Mouse (Mus musculus) hindbrain, embryonic 16.5 days (tissue): ENCODE measurements at regions not wholly inside any gene's neighbourhood (a gene's known extent, or its start where the extent isn't known, plus 50 kb on each side); places are given as distances from the start of the nearest gene placed in this dataset.
A peak's percentile ranks its signal among the peaks of the same experiment; 100 is the strongest.

Experiments used
- ATAC-seq: fragments of 200-750 bp; cut with Nextera tagmentation; 2 replicates; pipeline ENCODE4 v1.8.0; 2017; ENCODE audit warnings: moderate TSS enrichment, moderate library complexity
- H3K27ac ChIP-seq: fragments of 300-500 bp; sonication (generic); 2 replicates; pipeline ENCODE4 v1.5.1; 2014; ENCODE audit warnings: low read depth, mild to moderate bottlenecking, control low read depth, low read length, moderate library complexity
- H3K27me3 ChIP-seq: fragments of 300-500 bp; sonication (generic); replicated peaks from 2 replicates; pipeline ENCODE4 v1.6.1; 2014; ENCODE audit warnings: low read length; ENCODE audit not compliant: control insufficient read depth, insufficient read depth
- H3K36me3 ChIP-seq: fragments of 300-500 bp; sonication (generic); 2 replicates; pipeline ENCODE4 v1.6.1; 2014; ENCODE audit warnings: mild to moderate bottlenecking, low read length, moderate library complexity, mixed read lengths; ENCODE audit not compliant: control insufficient read depth, insufficient read depth
- H3K4me1 ChIP-seq: fragments of 300-500 bp; sonication (generic); 2 replicates; pipeline ENCODE4 v1.6.1; 2014; ENCODE audit warnings: low read depth, low read length; ENCODE audit not compliant: control insufficient read depth, insufficient read depth
- H3K4me2 ChIP-seq: fragments of 300-500 bp; sonication (generic); 2 replicates; pipeline ENCODE4 v1.6.1; 2014; ENCODE audit warnings: mild to moderate bottlenecking, low read length, control low read depth, moderate library complexity
- H3K4me3 ChIP-seq: fragments of 300-500 bp; sonication (generic); 2 replicates; pipeline ENCODE4 v1.5.1; 2014; ENCODE audit warnings: mild to moderate bottlenecking, low read length, control low read depth, moderate library complexity
- H3K9ac ChIP-seq: fragments of 300-500 bp; sonication (generic); 2 replicates; pipeline ENCODE4 v1.6.1; 2014; ENCODE audit warnings: low read depth, mild to moderate bottlenecking, control low read depth, low read length, moderate library complexity
- H3K9me3 ChIP-seq: fragments of 300-500 bp; sonication (generic); 2 replicates; pipeline ENCODE4 v1.6.1; 2014; ENCODE audit warnings: mild to moderate bottlenecking, low read length, moderate library complexity; ENCODE audit not compliant: control insufficient read depth
- WGBS: fragments of 180-500 bp; shearing (Covaris S2); extraction: QIAGEN DNeasy Blood & Tissue Kit; methylation state at CpG from one replicate; pipeline ENCODE4 v1.1.7; 2014; 5-methylcytosine and 5-hydroxymethylcytosine counted together

- H3K9ac ChIP-seq = no peak overlapping the region
- no peaks in the 10 kb centered on the region for H3K9me3 ChIP-seq
- H3K27me3 ChIP-seq = no peaks in the 10 kb centered on the region
- H3K4me2 ChIP-seq = no peak overlapping the region
- no peak overlapping the region for H3K27ac ChIP-seq
- no peaks in the 10 kb centered on the region for H3K36me3 ChIP-seq
- 84% methylated on average over 7 of the region's 7 CpGs for WGBS
- H3K4me3 ChIP-seq = no peak overlapping the region
- H3K4me1 ChIP-seq = no peaks in the 10 kb centered on the region
- ATAC-seq = no peak
These were observed 439.7 kb upstream of the Auts2 start for GRCm38 (mm10) chr5:132982866-132983265.

DNA sequence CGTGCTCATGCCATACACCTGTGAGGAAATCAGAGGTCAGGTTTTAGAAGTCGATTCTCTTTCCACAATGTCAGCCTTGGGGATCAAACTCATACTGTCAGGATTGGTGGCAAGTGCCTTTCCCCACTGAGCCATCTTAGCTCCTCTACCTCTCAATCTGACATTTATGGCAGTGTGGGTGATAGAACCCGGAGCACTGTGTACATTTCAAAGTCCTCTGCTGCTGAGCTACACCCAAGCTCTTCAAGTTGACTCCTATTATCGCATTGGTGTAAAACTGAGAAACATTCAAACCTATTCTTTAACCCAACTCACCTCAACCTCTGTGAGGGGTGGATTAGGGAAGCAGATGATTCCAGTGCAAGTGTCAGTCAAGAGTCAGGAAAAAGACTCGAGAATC lies 435.9 kb upstream of the Auts2 start:
- Histone ChIP-seq H3K9ac (no peak overlapping the region), H3K9me3 (no peaks in the 10 kb centered on the region), H3K4me3 (no peak overlapping the region), H3K36me3 (no peaks in the 10 kb centered on the region), H3K27me3 (no peaks in the 10 kb centered on the region), H3K4me1 (peaks cover 6% of the 10 kb centered on the region; the same call in 1 of the 2 replicates), H3K27ac (no peak overlapping the region), H3K4me2 (no peak overlapping the region)
- no peak for ATAC-seq
- 89% methylated on average over 5 of the region's 5 CpGs for WGBS

DNA sequence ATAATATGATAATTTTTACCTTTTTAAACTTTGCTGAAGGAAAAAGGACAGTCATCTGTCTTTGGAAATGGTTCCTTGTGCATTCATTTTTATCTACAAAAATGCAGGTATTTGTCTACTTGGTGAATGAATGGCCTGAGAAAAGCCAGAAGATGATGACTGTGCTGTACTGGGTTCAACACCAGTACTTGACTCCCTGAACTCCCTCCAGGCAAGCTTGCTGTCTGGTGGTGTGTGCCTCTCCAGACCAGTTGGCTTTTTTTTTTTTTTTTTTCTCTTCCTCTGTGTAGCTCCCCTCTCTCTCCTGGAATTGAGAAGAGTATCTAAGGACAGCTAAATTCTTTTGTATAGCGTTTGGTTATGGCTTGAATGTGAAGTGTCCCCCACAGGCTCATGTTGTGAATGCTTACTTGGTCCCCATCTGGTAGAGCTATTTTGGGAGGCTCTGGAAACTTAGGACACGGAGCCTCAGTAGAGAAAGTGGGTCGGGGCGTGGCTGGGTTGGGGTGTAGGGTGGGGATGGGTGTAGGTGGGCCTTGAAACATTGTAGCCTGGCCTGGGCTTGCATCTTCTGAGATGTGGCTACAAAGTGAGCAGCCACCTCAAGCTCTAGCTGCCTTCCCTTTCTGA lies 432.3 kb upstream of the Auts2 start:
- H3K4me1 ChIP-seq = peaks cover 6% of the 10 kb centered on the region; the same call in 1 of the 2 replicates
- no peaks in the 10 kb centered on the region for H3K27me3 ChIP-seq
- H3K4me3 ChIP-seq = no peak overlapping the region
- H3K36me3 ChIP-seq = no peaks in the 10 kb centered on the region
- 67% methylated on average over 4 of the region's 4 CpGs for WGBS
- H3K4me2 ChIP-seq = no peak overlapping the region
- H3K9me3 ChIP-seq = no peaks in the 10 kb centered on the region
- ATAC-seq = no peak
- no peak overlapping the region for H3K9ac ChIP-seq
- H3K27ac ChIP-seq = no peak overlapping the region

DNA sequence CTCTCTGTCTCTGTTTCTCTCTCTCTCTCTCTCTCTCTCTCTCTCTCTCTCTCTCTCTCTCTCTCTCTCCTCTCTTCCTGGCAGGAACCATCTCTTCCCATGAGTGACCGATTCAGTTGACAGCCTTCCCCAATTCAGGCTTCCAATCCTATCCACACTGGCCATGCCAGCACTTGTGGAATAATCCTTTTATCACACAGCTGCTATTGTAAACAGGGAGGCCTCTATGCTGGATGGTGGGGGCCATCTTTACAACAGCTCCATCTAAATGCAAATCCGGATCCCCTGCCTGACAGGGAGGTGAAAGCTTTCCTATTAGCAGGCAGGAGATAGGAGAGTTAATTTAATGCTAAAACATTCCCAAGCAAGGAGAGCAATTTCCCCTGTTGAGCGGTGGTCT lies 431.7 kb upstream of the Auts2 start:
- no peak overlapping the region for H3K9ac ChIP-seq
- H3K36me3 ChIP-seq = no peaks in the 10 kb centered on the region
- no peaks in the 10 kb centered on the region for H3K27me3 ChIP-seq
- H3K4me2 ChIP-seq = no peak overlapping the region
- peaks cover 6% of the 10 kb centered on the region; the same call in 1 of the 2 replicates for H3K4me1 ChIP-seq
- no peak overlapping the region for H3K4me3 ChIP-seq
- no peak for ATAC-seq
- H3K9me3 ChIP-seq = no peaks in the 10 kb centered on the region
- H3K27ac ChIP-seq = no peak overlapping the region
- 19% methylated on average over 3 of the region's 3 CpGs for WGBS

DNA sequence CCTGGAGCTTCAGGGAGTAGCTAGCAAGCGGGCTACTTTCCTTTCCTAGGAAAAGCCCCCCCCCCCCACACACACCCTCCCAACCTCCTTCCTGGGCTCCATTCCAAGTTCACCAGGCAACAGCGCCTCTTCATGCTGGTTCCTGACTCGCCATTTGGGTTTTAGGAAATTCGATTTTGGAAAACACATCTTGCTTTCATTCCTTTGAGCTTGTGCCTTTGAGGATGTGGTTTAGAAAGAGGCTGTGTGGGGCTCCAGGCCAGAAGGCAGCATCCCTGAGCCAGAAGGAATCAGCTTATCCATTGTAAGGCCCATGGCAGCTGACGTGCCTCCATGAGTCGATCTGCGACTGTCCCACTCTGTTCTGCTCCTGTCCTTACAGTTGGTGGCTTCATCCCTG lies 427.9 kb upstream of the Auts2 start:
- peak; percentile 63; the same call in 1 of the 2 replicates for ATAC-seq
- WGBS = 48% methylated on average over 7 of the region's 7 CpGs
- Histone ChIP-seq H3K36me3 (no peaks in the 10 kb centered on the region), H3K9ac (no peak overlapping the region), H3K9me3 (no peaks in the 10 kb centered on the region), H3K4me1 (peaks cover 6% of the 10 kb centered on the region), H3K4me3 (no peak overlapping the region), H3K4me2 (no peak overlapping the region), H3K27ac (no peak overlapping the region; the same call in 1 of the 2 replicates), H3K27me3 (no peaks in the 10 kb centered on the region)

- H3K36me3 ChIP-seq = no peaks in the 10 kb centered on the region
- H3K27ac ChIP-seq = no peak overlapping the region
- H3K9me3 ChIP-seq = no peaks in the 10 kb centered on the region
- no peak for ATAC-seq
- H3K4me3 ChIP-seq = no peak overlapping the region
- no peak overlapping the region for H3K4me2 ChIP-seq
- H3K27me3 ChIP-seq = no peaks in the 10 kb centered on the region
- 52% methylated on average over 5 of the region's 5 CpGs for WGBS
- H3K9ac ChIP-seq = no peak overlapping the region
- no peaks in the 10 kb centered on the region; the same call in 1 of the 2 replicates for H3K4me1 ChIP-seq
These were observed 426.2 kb upstream of the Auts2 start for GRCm38 (mm10) chr5:132969376-132969775.

DNA sequence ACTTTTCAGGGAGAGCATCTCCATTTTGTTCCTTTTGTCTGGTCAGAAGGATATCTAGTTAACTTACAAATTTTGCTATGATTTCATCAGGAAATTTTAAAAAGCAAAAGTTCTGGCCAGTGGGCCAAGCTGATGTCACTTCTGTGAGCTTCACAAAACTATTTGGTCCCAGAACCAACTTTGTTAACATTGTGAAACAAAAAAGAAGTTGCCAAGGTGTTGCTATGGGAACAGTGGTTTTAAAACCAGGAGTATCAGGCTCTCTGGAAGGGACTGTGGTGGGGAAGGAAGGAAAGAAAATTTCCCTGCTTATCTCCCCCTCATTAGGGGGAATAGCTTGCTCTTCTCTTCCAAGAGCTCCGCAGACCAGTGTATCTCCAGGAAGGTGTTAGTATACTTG lies 416.8 kb upstream of the Auts2 start:
- Histone ChIP-seq H3K36me3 (no peaks in the 10 kb centered on the region), H3K4me2 (no peak overlapping the region), H3K9me3 (no peaks in the 10 kb centered on the region), H3K4me1 (no peaks in the 10 kb centered on the region), H3K9ac (no peak overlapping the region), H3K27ac (no peak overlapping the region), H3K27me3 (no peaks in the 10 kb centered on the region), H3K4me3 (no peak overlapping the region)
- no peak for ATAC-seq
- WGBS = 89% methylated on average over 1 of the region's 1 CpGs

GRCm38 (mm10) chr5:132956184-132956583 lies 413.0 kb upstream of the Auts2 start:
- Histone ChIP-seq H3K4me2 (no peak overlapping the region), H3K9ac (no peak overlapping the region), H3K27ac (no peak overlapping the region), H3K4me1 (no peaks in the 10 kb centered on the region), H3K4me3 (no peak overlapping the region), H3K9me3 (no peaks in the 10 kb centered on the region), H3K36me3 (no peaks in the 10 kb centered on the region), H3K27me3 (no peaks in the 10 kb centered on the region)
- 71% methylated on average over 5 of the region's 5 CpGs for WGBS
- ATAC-seq = no peak

GRCm38 (mm10) chr5:132955051-132955450 lies 411.9 kb upstream of the Auts2 start:
- WGBS = 94% methylated on average over 8 of the region's 8 CpGs
- no peak for ATAC-seq
- H3K9ac ChIP-seq = no peak overlapping the region
- no peak overlapping the region for H3K27ac ChIP-seq
- H3K9me3 ChIP-seq = no peaks in the 10 kb centered on the region
- H3K4me2 ChIP-seq = no peak overlapping the region
- no peaks in the 10 kb centered on the region for H3K4me1 ChIP-seq
- no peaks in the 10 kb centered on the region for H3K36me3 ChIP-seq
- no peaks in the 10 kb centered on the region for H3K27me3 ChIP-seq
- H3K4me3 ChIP-seq = no peak overlapping the region
